Mouse (Mus musculus) limb, embryonic 10.5 days (tissue): Measurements from ENCODE around the gene Rpia. TPM values are rescaled to one million over a fixed set of nuclear protein-coding genes. Genes with fewer than 3 reads are reported as not detected.

Source experiments
- DNase-seq: peaks from one replicate; pipeline ENCODE4 v3.0.0-alpha.2; 2017; ENCODE audit warnings: low spot score
- H3K27ac ChIP-seq: fragments of 300-500 bp; sonication (generic); 2 replicates; pipeline ENCODE4 v1.5.1; 2016; ENCODE audit warnings: mild to moderate bottlenecking
- H3K27me3 ChIP-seq: fragments of 300-500 bp; sonication (generic); 2 replicates; pipeline ENCODE4 v1.6.1; 2016; ENCODE audit warnings: low read depth, mild to moderate bottlenecking; ENCODE audit not compliant: poor library complexity, severe bottlenecking
- H3K36me3 ChIP-seq: fragments of 300-500 bp; sonication (generic); 2 replicates; pipeline ENCODE4 v1.6.1; 2016; ENCODE audit warnings: mild to moderate bottlenecking, moderate library complexity
- H3K4me1 ChIP-seq: fragments of 300-500 bp; sonication (generic); 2 replicates; pipeline ENCODE4 v1.6.1; 2016
- H3K4me3 ChIP-seq: fragments of 300-500 bp; sonication (generic); 2 replicates; pipeline ENCODE4 v1.5.1; 2016; ENCODE audit warnings: mild to moderate bottlenecking, moderate library complexity
- H3K9me3 ChIP-seq: fragments of 300-500 bp; sonication (generic); replicated peaks from 2 replicates; pipeline ENCODE4 v1.6.1; 2016; ENCODE audit warnings: mild to moderate bottlenecking
- WGBS: fragments of 180-500 bp; shearing (Covaris S2); methylation state at CpG from one replicate; pipeline ENCODE4 v1.1.7; 2016; 5-methylcytosine and 5-hydroxymethylcytosine counted together
- polyA plus RNA-seq: library from polyadenylated mRNA; unstranded; fragments of >200 nt; fragmentation: Nextera tagmentation; extraction: Ambion mirVana; gene quantifications from 2 replicates; pipeline ENCODE4 v1.2.1, GENCODE M21; 2016

Rpia gene
- polyA plus RNA-seq, 1 experiment from 2014 or later, result 2.3 TPM

DNA sequence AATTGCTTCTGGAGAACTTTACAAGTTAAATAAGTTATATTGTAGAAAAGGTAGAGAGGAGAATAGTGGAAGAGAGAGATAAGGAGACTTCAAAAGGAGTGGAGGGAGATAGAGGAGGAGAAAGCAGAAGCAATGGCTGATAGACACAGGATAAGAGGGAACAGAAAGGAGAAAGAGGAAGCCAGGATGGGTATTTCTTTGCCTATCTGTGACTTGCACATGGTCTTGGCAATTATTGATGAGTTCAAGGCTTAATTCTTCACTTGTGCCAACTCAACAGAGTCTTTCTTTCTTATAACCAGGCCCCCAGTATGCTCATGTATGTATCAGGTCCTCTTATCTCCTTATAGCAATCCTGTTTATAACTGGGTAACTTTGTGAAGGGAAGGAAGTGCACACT lies 61.2 kb downstream of the Rpia start:
- H3K9me3 ChIP-seq, result no peaks in the 10 kb centered on the region
- H3K4me1 ChIP-seq, result no peaks in the 10 kb centered on the region
- no peaks in the 10 kb centered on the region for H3K27me3 ChIP-seq
- DNase-seq, result no peak
- no peak overlapping the region for H3K4me3 ChIP-seq
- H3K27ac ChIP-seq, result no peak overlapping the region
- H3K36me3 ChIP-seq, result no peaks in the 10 kb centered on the region

DNA sequence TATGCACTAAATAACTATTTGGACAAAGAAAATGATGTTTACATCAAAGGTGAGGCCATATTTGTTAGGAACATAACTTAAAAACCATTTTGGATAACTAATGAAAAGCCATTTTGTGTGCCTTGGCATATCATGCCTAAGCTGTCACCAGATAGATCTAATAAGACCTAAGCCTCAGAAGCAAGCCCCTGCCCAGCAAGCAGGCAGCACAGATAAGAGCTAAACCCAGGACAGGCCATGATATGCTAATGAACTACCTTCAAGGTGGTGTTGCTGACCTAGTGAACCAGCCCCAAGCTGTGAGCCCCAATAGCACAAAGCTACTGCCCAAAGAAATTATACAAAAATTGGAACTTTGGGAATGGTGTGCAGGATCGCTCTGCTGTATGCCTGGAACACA lies 62.9 kb downstream of the Rpia start:
- no peaks in the 10 kb centered on the region for H3K27me3 ChIP-seq
- H3K4me3 ChIP-seq, result no peak overlapping the region
- 90% methylated on average over 1 of the region's 1 CpGs for WGBS
- no peak for DNase-seq
- no peaks in the 10 kb centered on the region for H3K9me3 ChIP-seq
- H3K27ac ChIP-seq, result no peak overlapping the region
- no peaks in the 10 kb centered on the region for H3K36me3 ChIP-seq
- no peaks in the 10 kb centered on the region for H3K4me1 ChIP-seq

DNA sequence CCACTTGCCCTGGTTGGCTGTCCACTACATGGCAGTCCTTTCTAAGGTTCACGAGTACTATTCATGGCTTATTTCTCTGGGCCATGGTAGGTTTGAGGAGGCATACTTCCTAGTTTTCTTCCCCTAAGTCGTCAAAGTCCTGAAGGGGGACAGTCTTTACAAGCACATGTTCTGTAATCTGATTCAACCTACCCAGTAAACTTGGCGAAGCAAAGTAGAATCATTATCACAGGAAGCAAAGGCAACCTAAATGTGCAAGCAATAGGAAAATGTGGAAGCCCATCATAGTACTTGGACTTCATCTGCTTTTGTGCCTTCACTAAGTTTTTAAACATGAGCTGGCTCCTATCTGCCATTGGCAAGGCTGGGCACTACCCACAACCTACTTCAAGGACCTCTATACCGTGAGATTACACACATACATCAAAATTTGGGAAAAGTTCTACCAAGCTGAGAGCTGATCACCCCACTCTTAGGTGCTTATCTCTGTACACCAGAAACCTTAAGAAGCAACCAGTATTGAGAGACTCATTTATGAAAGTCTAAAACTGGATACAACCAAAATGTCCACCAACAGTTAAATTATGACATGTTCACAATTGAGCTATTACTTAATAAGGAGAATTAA lies 64.8 kb downstream of the Rpia start:
- Histone ChIP-seq H3K4me1 (no peaks in the 10 kb centered on the region), H3K27me3 (no peaks in the 10 kb centered on the region), H3K36me3 (no peaks in the 10 kb centered on the region), H3K4me3 (no peak overlapping the region), H3K9me3 (no peaks in the 10 kb centered on the region), H3K27ac (no peak overlapping the region)
- DNase-seq, result no peak
- WGBS, result 84% methylated on average over 4 of the region's 4 CpGs

DNA sequence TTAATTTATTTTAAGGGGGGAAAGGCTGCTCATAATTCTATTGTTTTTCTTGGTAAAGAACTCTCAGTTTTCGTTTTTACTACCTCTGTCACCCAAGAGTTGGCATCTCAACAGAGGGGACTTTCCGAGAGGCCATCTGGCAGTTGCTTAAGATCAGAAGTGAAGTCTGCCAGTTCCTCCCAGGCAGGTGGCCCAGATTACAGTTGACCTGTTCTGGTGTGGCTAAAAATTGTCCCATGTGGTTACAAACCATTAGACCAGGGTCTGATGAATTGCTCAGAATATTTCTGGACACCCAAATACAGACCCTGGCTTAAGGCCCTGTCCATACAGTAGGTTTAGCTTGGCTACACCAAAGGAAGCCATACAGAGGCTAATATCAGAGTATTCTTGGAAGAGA lies 66.4 kb downstream of the Rpia start:
- Histone ChIP-seq H3K27me3 (no peaks in the 10 kb centered on the region), H3K27ac (no peak overlapping the region), H3K4me1 (no peaks in the 10 kb centered on the region), H3K9me3 (no peaks in the 10 kb centered on the region), H3K4me3 (no peak overlapping the region), H3K36me3 (no peaks in the 10 kb centered on the region)
- WGBS, result 76% methylated on average over 2 of the region's 2 CpGs
- DNase-seq, result no peak

DNA sequence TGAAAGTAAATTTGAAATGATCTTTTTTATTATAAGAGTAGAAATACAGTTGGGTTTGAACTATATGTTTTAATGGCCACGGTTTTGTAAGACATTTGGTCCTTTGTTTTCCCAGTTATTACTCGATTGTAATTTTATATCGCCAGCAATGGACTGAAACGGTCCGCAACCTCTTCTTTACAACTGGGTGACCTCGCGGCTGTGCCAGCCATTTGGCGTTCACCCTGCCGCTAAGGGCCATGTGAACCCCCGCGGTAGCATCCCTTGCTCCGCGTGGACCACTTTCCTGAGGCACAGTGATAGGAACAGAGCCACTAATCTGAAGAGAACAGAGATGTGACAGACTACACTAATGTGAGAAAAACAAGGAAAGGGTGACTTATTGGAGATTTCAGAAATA lies 67.3 kb downstream of the Rpia start:
- no peaks in the 10 kb centered on the region for H3K36me3 ChIP-seq
- no peaks in the 10 kb centered on the region for H3K4me1 ChIP-seq
- WGBS, result 92% methylated on average over 13 of the region's 13 CpGs
- no peaks in the 10 kb centered on the region for H3K9me3 ChIP-seq
- DNase-seq, result no peak
- no peak overlapping the region for H3K4me3 ChIP-seq
- no peak overlapping the region for H3K27ac ChIP-seq
- H3K27me3 ChIP-seq, result no peaks in the 10 kb centered on the region

DNA sequence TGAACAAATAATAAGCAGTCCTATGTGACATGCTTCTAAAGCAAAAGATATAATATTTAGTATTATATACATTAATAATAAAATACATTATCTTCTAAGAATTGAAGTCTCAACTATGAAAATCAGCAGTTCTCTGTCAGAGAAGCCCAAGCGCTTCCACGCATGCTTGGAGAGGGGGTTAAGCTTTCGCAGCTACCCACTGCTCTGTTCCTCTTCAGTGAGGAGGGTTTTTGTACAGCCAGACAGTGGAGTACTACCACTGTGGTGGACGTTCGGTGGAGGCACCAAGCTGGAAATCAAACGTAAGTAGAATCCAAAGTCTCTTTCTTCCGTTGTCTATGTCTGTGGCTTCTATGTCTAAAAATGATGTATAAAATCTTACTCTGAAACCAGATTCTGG lies 69.7 kb downstream of the Rpia start:
- 96% methylated on average over 7 of the region's 7 CpGs for WGBS
- H3K27me3 ChIP-seq, result no peaks in the 10 kb centered on the region
- no peak overlapping the region for H3K4me3 ChIP-seq
- no peak overlapping the region for H3K27ac ChIP-seq
- no peaks in the 10 kb centered on the region for H3K4me1 ChIP-seq
- no peak for DNase-seq
- no peaks in the 10 kb centered on the region for H3K36me3 ChIP-seq
- H3K9me3 ChIP-seq, result no peaks in the 10 kb centered on the region

DNA sequence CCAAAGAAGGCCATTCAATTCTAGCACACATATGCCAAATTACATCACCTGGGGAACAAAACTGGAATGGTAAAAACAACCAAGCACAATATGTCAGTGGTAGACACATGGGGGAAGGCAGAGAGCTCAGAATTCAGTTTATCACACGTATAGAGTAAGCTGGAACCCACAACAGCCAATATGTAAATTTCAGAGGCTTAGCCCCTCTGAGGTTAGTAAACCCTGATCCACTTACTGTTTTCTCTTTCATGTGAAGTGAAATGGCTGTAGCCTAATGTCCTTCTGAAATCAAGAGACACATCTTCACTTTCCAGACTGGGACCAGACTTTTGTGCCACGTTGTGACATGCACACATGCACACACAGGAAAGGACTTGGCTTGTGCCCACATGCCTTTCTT lies 73.3 kb downstream of the Rpia start:
- Histone ChIP-seq H3K9me3 (no peaks in the 10 kb centered on the region), H3K4me1 (no peaks in the 10 kb centered on the region), H3K27me3 (no peaks in the 10 kb centered on the region), H3K27ac (no peak overlapping the region), H3K36me3 (no peaks in the 10 kb centered on the region), H3K4me3 (no peak overlapping the region)
- 72% methylated on average over 2 of the region's 2 CpGs for WGBS
- DNase-seq, result no peak

DNA sequence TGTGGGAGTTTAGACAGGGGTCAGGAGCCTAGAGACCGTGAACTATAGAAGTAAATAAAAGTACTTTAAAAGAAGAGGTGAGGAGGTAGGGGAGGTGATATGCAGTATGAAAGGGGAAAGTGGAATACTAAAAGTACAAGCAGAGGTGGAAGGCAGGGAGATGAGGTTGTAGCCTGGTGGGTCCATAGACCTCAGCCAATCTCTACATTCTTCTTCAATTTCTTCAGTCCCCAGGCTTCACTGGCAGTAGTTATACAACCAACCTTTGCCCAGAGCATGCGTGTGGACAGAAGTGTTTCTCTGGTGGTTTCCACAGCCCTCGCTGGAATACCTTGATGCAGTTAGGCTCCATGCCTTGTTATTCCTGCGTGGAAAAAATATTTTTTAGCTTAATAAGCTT lies 73.9 kb downstream of the Rpia start:
- no peaks in the 10 kb centered on the region for H3K36me3 ChIP-seq
- H3K4me3 ChIP-seq, result no peak overlapping the region
- no peaks in the 10 kb centered on the region for H3K27me3 ChIP-seq
- DNase-seq, result no peak
- H3K9me3 ChIP-seq, result no peaks in the 10 kb centered on the region
- no peak overlapping the region for H3K27ac ChIP-seq
- WGBS, result 91% methylated on average over 4 of the region's 4 CpGs
- H3K4me1 ChIP-seq, result no peaks in the 10 kb centered on the region

DNA sequence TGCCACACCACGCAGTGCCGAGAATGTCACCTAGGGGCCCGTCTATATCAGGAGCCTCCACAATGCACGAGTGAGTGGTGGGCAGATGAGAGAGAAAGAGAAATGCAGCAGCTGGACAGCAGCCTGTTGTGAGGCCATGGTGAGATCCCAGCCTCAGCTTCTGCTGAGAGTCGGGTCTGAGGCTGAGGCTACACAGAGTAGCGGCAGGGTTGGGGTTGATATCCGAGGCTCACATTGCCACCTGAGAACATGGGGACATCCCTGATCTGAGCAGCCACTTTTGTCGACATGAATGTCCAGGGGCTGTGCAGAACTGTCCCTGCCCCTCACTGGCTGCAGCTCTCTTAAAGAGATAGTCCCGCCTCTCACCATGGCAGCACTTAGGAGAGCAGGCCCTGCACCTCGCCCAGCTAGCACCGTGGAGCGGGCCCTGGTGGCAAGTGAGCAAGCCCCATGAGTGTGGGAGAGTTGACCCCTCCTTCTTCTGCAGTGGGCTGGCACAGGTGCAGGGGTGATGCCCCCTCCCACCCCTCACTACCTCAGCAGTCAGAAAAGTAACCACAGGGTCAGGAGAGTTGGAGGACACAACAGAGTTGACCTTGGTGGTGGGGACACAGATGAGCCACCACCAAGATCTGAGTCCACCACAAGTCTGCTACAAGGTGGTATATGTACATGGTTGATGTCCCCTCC lies 75.2 kb downstream of the Rpia start:
- Histone ChIP-seq H3K4me1 (no peaks in the 10 kb centered on the region), H3K27me3 (no peaks in the 10 kb centered on the region), H3K9me3 (no peaks in the 10 kb centered on the region), H3K27ac (no peak overlapping the region), H3K4me3 (no peak overlapping the region), H3K36me3 (no peaks in the 10 kb centered on the region)
- 79% methylated on average over 12 of the region's 12 CpGs for WGBS
- DNase-seq, result no peak

Other genes with a start within 250 kb of the Rpia start
- gene Eif2ak3, start 52.3 kb upstream of the Rpia start, polyA plus RNA-seq, result 7.4 and 9.7 TPM in 2 replicates
- not detected in 2 replicates for gene Tex37, start 126.7 kb upstream of the Rpia start, polyA plus RNA-seq
- gene Foxi3, start 164.3 kb upstream of the Rpia start, polyA plus RNA-seq, result not detected in 2 replicates